Mouse (Mus musculus): ENCODE results near the gene Rabgap1l. TPM values are rescaled to one million over a fixed set of nuclear protein-coding genes. Genes with fewer than 3 reads are reported as not detected.

Rabgap1l gene
- total RNA-seq, 1 experiment from 2014 or later: 277 TPM

DNA sequence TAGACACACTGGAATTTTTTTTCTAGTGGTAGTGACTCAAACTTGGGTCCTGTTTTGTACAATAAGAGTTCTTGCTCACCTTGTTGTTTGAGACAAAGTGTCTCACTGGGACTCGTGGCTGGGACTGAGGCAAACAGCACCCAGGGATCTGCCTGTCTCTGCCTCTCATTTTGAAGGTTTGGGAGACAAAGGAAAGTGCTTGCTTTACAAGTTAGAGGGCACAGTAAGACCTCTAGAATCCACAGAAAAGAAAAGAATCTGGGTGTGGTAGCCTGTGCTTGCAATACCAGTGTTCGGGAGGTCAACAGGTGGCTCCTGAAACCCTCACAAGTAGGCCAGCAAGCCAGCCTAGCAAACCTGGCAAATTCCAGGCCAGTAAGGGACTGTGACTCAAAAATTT, 58.3 kb downstream of the Rabgap1l start:
- no peak for ATAC-seq (replicated peaks in 1 of 2; ENCODE audit: insufficient read depth in 1 of 2, low FRiP score in 2 of 2, low TSS enrichment in 1 of 2, low read depth in 1 of 2, poor library complexity in 2 of 2, severe bottlenecking in 2 of 2)

DNA sequence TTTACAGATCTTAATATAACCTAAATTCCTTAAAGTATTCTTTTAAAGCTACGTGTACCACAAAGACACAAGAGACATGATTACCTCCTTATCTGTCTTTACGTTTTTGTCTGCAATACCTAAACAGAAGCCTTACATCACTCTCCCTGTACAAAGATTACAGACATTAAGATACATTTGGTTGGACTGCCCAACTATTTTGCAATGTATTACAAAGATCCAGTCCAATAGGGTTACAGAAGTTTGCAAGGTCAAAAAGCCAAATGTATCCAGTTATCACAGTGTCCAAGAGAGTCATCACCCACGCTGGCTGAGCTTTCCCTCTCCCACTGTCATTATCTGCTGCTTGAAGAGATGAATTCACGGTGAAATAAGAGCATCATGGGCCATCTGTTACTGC, 63.1 kb downstream of the Rabgap1l start:
- no peak for ATAC-seq (replicated peaks in 1 of 2; ENCODE audit: insufficient read depth in 1 of 2, low FRiP score in 2 of 2, low TSS enrichment in 1 of 2, low read depth in 1 of 2, poor library complexity in 2 of 2, severe bottlenecking in 2 of 2)

DNA sequence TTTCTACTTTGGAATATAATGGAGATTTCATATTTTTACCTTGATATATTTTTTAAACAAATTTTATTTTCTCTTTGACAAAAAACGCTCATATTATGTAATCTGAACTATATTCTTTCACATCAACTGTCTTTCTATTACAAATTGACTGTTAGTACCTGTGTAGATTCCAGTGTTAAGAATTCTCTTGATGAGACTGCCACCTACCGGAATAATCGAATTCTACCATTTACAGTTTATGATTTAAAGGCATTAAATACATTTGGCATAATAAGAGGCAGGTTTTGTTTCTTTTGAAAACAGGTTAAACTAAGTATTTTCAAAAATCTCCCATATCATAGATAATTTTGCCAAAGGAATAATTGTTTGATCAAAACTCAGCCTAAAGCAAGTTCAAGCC, 75.3 kb downstream of the Rabgap1l start:
- no peak for ATAC-seq (replicated peaks in 1 of 2; ENCODE audit: insufficient read depth in 1 of 2, low FRiP score in 2 of 2, low TSS enrichment in 1 of 2, low read depth in 1 of 2, poor library complexity in 2 of 2, severe bottlenecking in 2 of 2)

DNA sequence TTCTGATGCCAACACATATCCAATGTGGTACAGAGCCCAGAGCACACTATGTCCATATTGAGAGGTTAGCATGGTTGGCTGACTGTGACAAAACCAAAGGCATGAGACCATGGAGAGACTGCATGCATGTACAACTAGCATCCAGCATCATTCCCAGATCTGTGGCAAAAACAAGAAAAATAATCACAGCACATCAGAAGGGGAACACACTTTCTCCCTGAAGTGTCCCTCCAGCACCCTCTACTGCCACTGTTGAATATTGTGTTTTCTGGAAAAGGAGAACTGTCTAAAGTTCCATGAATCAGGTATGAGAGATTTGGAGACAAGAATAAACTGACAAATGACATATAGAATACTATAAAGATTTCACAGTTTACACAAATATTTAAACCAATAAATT, 78.3 kb downstream of the Rabgap1l start:
- ATAC-seq (replicated peaks in 1 of 2; ENCODE audit: insufficient read depth in 1 of 2, low FRiP score in 2 of 2, low TSS enrichment in 1 of 2, low read depth in 1 of 2, poor library complexity in 2 of 2, severe bottlenecking in 2 of 2): peak in 1 of 2 experiments; percentile 29; a peak in 1 of 4 replicates

DNA sequence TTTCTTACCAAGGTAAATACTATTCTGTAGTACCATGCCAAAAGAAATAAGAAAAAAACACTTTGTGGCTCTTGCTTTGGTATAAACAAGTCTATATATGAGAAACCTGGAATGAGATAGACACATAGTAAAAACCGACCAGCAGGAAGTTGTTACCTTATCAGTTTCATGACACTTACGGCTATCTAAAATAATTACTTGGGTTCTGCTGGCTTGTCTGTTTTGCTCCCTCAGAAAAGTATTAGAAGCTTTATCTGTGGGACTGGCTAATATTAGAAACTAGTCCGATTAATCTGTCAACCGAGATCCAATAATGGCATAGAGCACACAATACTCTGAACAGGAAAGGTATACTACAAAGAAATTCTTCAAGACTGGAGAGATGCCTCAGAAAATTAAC, 79.1 kb downstream of the Rabgap1l start:
- no peak for ATAC-seq (replicated peaks in 1 of 2; ENCODE audit: insufficient read depth in 1 of 2, low FRiP score in 2 of 2, low TSS enrichment in 1 of 2, low read depth in 1 of 2, poor library complexity in 2 of 2, severe bottlenecking in 2 of 2)

DNA sequence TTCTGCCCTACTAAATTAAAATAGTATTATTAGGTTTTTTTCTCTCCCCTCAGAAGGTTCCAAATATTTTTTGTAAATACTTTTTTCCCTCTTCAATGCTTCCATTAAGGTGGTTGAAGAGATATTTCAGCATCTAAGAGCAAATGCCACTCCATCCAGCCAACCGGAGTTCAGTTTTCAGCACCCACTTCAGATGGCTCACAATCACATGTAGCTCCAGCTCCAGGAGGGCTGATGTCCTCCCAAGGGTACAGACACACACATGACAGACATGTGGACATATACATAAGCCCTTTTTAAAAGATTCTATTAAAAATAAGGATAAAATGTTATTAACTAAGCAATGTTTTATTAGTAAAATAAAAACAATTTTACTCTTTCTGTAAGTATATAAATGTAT, 79.6 kb downstream of the Rabgap1l start:
- ATAC-seq (replicated peaks in 1 of 2; ENCODE audit: insufficient read depth in 1 of 2, low FRiP score in 2 of 2, low TSS enrichment in 1 of 2, low read depth in 1 of 2, poor library complexity in 2 of 2, severe bottlenecking in 2 of 2): no peak

DNA sequence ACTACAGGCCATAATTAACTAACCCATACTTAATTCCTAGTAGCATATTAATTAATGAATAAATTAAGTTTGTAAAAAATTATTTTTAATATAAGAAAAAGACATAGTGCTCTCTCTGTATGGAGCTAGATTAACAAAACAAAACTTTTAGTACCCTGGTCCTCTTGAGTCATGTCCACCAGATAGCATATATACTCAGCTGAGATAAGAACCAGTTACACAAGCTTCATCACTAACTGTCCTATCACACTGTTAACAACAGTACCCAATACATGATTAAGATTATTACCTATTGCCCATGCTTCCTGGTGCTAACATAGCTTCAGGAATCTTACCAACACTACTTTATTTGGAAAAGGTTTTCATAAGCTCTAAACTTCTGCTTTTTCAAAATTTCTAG, 82.5 kb downstream of the Rabgap1l start:
- ATAC-seq (replicated peaks in 1 of 2; ENCODE audit: insufficient read depth in 1 of 2, low FRiP score in 2 of 2, low TSS enrichment in 1 of 2, low read depth in 1 of 2, poor library complexity in 2 of 2, severe bottlenecking in 2 of 2): no peak

DNA sequence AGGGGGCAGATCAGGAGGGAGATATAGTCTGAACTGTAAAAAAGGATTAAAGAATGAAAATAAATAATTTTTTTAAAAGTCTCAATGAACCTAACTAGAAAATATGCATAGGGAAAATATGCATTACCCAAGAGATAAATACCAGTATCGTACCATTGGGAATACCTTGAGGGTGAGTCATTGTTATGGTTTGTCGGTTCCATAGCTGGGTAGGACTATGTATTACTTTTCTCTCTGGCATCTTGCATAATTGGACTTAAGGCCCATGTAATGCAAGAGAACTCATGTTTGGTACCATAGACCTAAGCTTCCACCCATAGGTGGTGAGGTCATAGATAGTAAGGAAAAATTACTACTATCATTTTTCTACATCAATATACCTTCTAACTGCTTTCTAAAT, 88.4 kb downstream of the Rabgap1l start:
- no peak for ATAC-seq (replicated peaks in 1 of 2; ENCODE audit: insufficient read depth in 1 of 2, low FRiP score in 2 of 2, low TSS enrichment in 1 of 2, low read depth in 1 of 2, poor library complexity in 2 of 2, severe bottlenecking in 2 of 2)

DNA sequence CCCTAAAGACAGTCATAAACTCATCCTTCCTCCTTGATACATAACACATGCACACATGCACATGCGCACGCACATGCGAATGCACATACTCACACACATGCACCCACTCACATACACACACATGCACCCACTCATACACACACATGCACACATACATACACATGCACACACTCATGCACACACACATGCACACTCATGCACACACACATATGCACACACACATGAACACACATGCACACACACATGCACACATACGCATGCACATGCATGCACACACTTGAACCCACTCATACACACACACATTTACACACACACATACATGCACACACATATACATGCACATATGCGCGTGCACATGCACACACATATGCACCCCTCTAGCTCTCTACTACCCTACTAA, 89.2 kb downstream of the Rabgap1l start:
- no peak for ATAC-seq (replicated peaks in 1 of 2; ENCODE audit: insufficient read depth in 1 of 2, low FRiP score in 2 of 2, low TSS enrichment in 1 of 2, low read depth in 1 of 2, poor library complexity in 2 of 2, severe bottlenecking in 2 of 2)

DNA sequence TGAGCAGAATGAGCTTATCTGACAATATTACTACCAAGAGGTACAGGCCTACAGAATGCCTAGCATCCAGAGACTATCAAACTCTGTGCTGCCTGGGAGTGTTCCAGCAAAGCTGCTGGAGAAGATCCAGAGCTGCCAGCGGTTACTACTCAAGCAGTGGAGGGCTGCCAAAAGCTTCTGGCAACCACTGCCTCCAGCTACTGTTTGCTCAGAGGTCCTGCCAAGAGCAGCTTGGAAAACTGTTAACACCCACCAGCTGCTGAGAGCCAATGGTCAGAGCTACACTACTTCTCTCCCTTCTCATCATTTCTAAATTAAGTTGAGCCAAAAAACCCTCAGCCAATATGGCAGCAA, 99.9 kb downstream of the Rabgap1l start:
- peak; percentile 53 to 64 for ATAC-seq (replicated peaks in 1 of 2; ENCODE audit: insufficient read depth in 1 of 2, low FRiP score in 2 of 2, low TSS enrichment in 1 of 2, low read depth in 1 of 2, poor library complexity in 2 of 2, severe bottlenecking in 2 of 2)

DNA sequence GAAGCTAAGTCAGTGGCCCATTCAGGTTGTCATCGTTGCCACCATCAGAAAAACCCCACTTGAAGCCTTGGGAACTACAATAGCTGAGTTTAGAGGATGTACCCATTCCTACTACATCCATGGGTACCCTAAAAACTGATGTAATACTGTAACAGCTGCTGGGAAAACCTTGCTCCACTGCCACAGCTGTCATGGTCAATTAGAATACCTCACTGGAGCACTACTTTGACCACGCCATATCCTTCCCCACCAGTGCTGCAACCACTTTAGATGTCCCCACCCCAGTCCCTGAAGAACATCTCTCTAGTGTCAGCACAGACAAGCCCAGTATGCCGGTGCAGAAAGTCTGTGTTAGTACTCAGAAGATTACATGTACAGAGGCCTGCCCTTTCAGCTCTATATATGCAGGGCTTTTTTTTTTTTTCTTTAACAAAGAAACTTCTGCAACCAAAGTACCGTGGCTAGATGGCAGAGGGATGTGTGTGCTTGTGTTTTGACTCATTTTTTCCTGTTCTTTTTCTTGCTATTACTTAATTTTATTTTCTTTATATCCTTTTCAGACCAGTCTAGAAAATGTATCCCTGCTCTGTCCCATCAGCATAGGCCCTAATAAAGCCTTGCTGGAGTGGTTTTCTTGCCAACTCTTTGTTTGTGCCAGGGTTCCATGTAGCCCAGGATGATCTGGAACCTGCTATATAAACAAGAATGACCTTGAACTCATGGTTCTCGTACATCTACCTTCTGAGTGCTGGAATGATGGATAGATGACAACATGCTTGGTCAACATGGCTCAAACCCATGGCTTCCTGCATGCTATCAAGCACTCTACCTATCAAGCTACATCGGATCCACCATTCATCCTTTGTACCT, 100.6 kb downstream of the Rabgap1l start:
- no peak for ATAC-seq (replicated peaks in 1 of 2; ENCODE audit: insufficient read depth in 1 of 2, low FRiP score in 2 of 2, low TSS enrichment in 1 of 2, low read depth in 1 of 2, poor library complexity in 2 of 2, severe bottlenecking in 2 of 2)

DNA sequence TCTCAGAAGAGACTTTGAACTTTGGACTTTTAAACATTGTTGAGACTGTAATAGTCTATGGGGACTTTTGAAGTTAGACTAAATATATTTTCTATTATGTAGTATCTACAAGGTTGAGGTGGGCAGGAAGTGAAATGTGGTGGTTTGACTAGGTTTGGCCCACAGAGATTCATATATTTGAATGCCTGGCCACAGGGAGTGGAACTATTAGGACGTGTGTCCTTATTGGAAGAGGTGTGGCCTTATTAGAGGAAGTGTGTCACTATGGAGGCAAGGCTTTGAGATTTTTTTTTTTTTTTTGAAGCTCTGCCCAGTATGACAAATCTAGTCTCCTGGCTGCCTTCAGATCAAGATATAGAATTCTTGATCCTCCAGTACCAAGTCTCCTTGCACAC, 101.8 kb downstream of the Rabgap1l start:
- ATAC-seq (replicated peaks in 1 of 2; ENCODE audit: insufficient read depth in 1 of 2, low FRiP score in 2 of 2, low TSS enrichment in 1 of 2, low read depth in 1 of 2, poor library complexity in 2 of 2, severe bottlenecking in 2 of 2): no peak

DNA sequence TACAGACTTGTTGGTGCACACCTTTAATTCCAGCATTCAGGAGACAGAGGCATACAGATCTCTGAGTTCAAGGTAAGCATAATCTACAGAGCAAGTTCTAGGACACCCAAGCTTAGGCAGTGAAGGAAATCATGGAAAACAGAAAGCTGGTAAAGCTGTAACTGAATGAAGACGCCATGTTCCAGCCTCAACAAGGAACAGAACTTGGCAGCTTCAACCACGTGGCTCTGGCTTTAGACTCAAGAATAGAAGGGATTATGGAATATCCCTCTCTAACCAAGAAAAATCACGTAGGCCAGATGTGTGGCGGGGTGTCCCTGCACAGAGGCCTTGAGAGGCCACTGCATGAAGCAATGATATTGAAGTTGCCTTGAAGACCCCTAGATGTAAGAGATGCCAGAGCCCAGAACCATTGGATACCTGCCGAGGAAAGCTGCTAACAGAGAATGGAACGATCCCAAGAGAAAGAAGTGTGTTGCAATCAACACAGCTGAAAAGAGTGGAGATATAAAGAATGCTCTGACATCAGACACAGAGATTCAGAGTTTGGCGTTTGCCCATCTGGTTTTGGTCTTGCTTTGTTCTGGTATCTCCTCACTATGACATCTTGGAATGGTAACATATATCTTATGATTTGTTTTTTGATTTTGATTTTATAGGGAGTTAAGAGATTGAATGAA, 102.4 kb downstream of the Rabgap1l start:
- ATAC-seq (replicated peaks in 1 of 2; ENCODE audit: insufficient read depth in 1 of 2, low FRiP score in 2 of 2, low TSS enrichment in 1 of 2, low read depth in 1 of 2, poor library complexity in 2 of 2, severe bottlenecking in 2 of 2): no peak

DNA sequence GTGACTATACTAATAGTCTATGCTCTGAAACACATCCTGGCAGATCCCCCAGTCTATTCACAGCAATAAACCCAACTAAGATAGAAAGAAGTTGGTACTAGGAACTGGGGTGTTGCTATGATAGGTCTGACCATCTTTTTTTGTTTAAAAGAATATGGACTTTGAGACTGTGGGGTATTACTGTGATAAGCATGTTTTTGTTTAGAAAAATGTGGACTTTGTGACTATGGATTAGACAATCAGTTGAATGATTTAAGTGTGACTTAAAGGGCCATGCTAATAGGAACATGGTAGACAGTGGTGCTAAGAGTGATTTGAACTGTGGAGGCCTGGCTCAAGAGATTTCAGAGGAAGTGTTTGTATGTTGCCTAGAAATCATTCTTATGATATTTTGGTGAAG, 103.5 kb downstream of the Rabgap1l start:
- no peak for ATAC-seq (replicated peaks in 1 of 2; ENCODE audit: insufficient read depth in 1 of 2, low FRiP score in 2 of 2, low TSS enrichment in 1 of 2, low read depth in 1 of 2, poor library complexity in 2 of 2, severe bottlenecking in 2 of 2)

DNA sequence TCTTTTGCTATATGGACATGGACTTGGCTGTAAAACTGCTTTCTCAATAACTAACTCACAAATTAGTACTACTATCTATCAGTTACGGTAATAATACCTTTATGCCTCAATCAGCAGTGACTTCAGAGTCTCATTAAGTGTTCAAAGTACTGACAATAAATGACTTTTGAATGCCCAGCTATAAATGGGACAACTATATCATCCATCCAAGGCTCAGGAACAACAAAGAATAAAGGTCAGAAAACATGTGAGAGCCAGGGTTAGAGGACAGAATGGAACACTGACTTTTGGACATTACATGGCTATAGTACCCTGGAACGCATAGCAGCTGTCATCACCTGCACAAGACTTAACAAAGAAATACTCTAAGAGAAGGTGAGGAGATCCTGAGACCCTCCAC, 108.8 kb downstream of the Rabgap1l start:
- no peak for ATAC-seq (replicated peaks in 1 of 2; ENCODE audit: insufficient read depth in 1 of 2, low FRiP score in 2 of 2, low TSS enrichment in 1 of 2, low read depth in 1 of 2, poor library complexity in 2 of 2, severe bottlenecking in 2 of 2)

DNA sequence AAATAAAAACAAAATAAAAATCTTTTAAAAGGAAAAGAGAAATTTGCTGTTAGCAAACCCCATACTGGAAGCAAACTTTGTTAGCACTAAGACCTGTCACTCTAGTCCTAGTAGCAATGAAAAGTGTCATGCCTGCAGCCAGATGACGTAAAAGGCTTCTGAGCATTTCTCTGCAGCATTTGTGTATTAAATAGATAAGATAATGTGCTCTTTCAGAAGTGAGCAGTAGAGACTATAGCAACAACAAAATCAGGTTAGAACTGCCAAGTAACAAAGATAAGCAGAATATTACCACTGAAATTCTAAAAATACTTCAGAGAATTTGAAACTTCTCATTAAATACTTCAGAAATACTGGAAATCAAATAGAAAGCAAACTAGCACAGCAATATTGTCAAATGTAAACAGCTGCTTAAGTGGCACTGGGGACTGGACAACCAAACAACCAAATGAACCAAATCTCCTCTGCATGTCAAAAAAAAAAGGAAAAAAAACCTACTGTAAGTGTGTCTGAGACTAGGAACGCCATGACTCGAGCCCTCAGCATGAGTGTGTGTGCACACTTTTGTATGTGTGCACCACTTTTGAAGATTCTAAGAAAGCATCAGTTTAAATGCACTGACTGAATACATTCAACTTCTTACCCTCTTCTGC, 111.5 kb downstream of the Rabgap1l start:
- no peak for ATAC-seq (replicated peaks in 1 of 2; ENCODE audit: insufficient read depth in 1 of 2, low FRiP score in 2 of 2, low TSS enrichment in 1 of 2, low read depth in 1 of 2, poor library complexity in 2 of 2, severe bottlenecking in 2 of 2)

DNA sequence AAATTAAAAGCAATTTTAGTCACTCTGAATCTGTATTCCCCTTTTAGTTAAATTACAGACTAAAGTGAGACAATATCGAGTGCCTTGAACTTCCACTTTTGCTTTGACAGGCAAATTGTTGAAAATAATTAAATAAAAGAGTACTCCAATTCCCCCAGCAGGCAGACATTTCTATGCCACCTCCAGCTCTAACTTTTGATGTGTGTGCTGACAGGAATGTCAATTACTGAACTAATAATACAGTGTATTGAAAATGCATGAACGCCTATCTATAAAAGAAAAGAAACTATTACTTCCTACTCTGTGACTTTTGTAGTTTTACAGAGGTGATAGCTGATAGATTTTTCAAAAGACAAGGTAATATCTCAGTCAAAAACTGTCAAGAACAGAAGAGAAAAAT, 118.2 kb downstream of the Rabgap1l start:
- ATAC-seq (replicated peaks in 1 of 2; ENCODE audit: insufficient read depth in 1 of 2, low FRiP score in 2 of 2, low TSS enrichment in 1 of 2, low read depth in 1 of 2, poor library complexity in 2 of 2, severe bottlenecking in 2 of 2): no peak

DNA sequence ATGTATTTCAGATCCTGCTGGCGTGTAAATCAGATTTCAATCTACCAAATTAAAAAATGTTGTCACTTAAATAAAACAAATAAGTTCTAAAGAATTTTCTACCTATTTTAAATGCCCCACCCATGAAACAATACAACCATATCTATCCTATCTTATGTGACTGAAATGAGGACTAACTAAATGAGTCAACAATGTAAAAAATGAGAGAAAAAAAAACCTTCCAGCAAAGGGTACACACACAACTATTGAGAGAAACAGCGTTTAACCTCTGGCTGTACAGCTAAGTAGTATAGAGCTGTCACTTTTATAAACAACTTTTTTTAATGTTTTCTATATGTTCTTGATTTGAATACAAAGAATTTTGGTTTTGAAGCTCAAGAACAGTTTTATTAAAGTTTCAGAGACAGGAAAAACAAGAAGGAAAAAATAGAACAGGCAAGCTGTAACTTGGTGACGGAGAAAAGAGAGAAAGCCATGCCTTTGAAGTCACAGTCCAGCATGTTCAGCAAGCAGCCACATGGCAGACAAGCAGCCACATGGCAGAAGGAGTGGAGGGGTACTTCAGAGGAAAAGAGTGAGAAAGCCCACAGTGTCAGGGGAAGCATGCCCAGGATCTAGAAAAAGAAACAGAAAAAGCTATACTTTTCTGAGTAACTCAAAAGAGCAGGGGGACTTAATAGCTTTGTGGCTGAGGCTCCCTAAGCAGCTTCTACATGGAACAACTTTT, 120.8 kb downstream of the Rabgap1l start:
- ATAC-seq (replicated peaks in 1 of 2; ENCODE audit: insufficient read depth in 1 of 2, low FRiP score in 2 of 2, low TSS enrichment in 1 of 2, low read depth in 1 of 2, poor library complexity in 2 of 2, severe bottlenecking in 2 of 2): no peak
